Mouse (Mus musculus): Measurements from ENCODE around the gene Mrps6. TPM values are rescaled to one million over a fixed set of nuclear protein-coding genes. Genes with fewer than 3 reads are reported as not detected.

Mrps6 gene
- 148 TPM for polyA plus RNA-seq (2017; shearing (Covaris generic))

DNA sequence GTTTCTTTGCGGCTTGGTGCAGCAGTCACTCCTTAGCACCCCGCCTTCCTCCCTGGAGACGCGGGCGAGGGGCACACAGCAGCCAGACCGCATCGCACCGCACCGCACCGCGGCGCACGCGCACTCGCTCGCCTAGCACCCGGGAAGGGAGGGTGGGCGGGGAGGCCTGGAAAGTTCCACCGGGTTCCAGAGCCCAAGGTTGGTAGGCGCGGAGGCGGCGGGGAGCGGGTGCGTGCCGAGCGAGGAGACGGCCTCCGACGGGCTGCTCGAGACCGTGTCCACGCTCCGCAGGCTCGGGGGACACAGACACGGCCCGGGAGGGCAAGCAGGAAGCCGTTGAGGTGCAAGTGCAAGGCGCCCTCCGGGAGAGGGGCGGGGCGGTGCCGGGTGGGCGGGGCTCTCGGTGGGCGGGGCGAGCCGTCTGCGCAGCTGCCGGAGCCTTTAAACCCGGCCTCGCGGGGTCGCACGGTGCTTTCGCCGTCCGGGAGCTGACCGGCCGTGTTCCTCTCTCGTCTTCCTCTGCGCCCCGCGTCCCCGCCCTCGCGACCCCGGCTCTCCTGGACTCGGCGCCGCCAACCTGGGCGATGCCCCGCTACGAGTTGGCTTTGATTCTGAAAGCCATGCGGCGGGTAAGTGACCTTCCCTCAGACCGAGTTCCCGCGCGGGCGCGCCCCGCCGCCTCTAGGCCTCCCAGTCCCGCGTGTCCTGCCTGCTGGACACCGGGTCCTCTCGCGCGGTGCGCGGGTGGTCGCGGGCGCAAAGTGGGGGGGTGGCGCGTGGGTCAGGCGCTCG, at the start of gene Mrps6, which contains the start of the genes Gm49711 and Slc5a3:
Gene Mrps6 (plus strand): TSS at position 419 of the 792 bp plus-strand sequence.
Gene Gm49711 (plus strand): TSS at position 465 of the 792 bp plus-strand sequence.
Gene Slc5a3 (plus strand): TSS at position 471 of the 792 bp plus-strand sequence.

Other genes with a start within 250 kb of the Mrps6 start
- gene Gm49711, start within 50 bp of the Mrps6 start, polyA plus RNA-seq (2017; shearing (Covaris generic)): not detected
- gene Slc5a3, start 52 bp downstream of the Mrps6 start, polyA plus RNA-seq (2017; shearing (Covaris generic)): 11.7 TPM
- not detected for gene Kcne2, start 234.1 kb downstream of the Mrps6 start, polyA plus RNA-seq (2017; shearing (Covaris generic))
- gene Smim11, start 243.0 kb downstream of the Mrps6 start, polyA plus RNA-seq (2017; shearing (Covaris generic)): 139 TPM

Data from activated CD4-positive, CD25-positive, alpha-beta regulatory T cell, adult 9 weeks (primary cell).